Mouse (Mus musculus): ENCODE measurements around the gene Trmt10b. TPM values are rescaled to one million over a fixed set of nuclear protein-coding genes. Genes with fewer than 3 reads are reported as not detected.

The Trmt10b gene
- polyA plus RNA-seq, 1 experiment = 12.6 TPM

DNA sequence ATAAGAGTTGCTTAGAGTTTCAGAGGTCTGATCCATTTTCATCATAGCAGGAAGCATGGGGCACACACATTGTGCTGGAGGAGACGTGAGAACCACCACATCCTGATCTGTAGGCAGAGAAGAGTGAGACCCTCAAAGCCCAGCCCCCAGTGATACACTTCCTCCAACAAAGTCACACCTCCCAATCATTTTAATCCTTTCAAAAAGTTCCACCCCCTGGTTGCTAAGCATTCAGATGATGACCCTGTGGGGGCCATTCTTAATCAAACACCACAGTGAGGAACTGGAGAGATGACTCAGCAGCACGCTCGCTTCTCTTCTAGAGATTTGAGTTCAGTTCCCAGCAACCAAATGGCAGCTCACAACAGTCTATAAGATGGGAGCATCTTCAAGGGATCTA lies 35.5 kb downstream of the Trmt10b start:
- no peak for TF ChIP-seq POLR2A (IDR thresholded peaks at IDR 0.05; ENCODE audit: low read depth, low read length)
- TF ChIP-seq CTCF (IDR thresholded peaks at IDR 0.05; ENCODE audit: borderline replicate concordance, insufficient read depth, low read length) = no peak
- H3K27ac ChIP-seq (ENCODE audit: insufficient read depth, low read length) = no peak overlapping the region
- no peak overlapping the region for H3K4me3 ChIP-seq (ENCODE audit: insufficient read depth, low read length)
- H3K4me1 ChIP-seq (ENCODE audit: control insufficient read depth, insufficient read depth, low read length) = no peaks in the 10 kb centered on the region

GRCm38 (mm10) chr4:45341226-45341625 lies 44.3 kb downstream of the Trmt10b start:
- H3K4me3 ChIP-seq (ENCODE audit: insufficient read depth, low read length) = peak overlapping the region; percentile 28
- H3K27ac ChIP-seq (ENCODE audit: insufficient read depth, low read length) = peak overlapping the region; percentile 69; the same call in 1 of the 2 replicates
- TF ChIP-seq POLR2A (IDR thresholded peaks at IDR 0.05; ENCODE audit: low read depth, low read length) = no peak
- no peak for TF ChIP-seq CTCF (IDR thresholded peaks at IDR 0.05; ENCODE audit: borderline replicate concordance, insufficient read depth, low read length)

GRCm38 (mm10) chr4:45341669-45342249 lies 44.8 kb downstream of the Trmt10b start, which contains the start of gene Dcaf10:
Gene Dcaf10 (plus strand): TSS chr4:45342101.
- no peaks in the 10 kb centered on the region for H3K4me1 ChIP-seq (ENCODE audit: control insufficient read depth, insufficient read depth, low read length)
- peak; percentile 85 for TF ChIP-seq POLR2A (IDR thresholded peaks at IDR 0.05; ENCODE audit: low read depth, low read length)
- TF ChIP-seq CTCF (IDR thresholded peaks at IDR 0.05; ENCODE audit: borderline replicate concordance, insufficient read depth, low read length) = no peak
- peak within 1 kb of the TSS; percentile 76 for H3K27ac ChIP-seq (ENCODE audit: insufficient read depth, low read length)
- peak within 1 kb of the TSS; percentile 71 for H3K4me3 ChIP-seq (ENCODE audit: insufficient read depth, low read length)

More at GRCm38 (mm10) chr4:45341226-45341625, 44.3 kb downstream of the Trmt10b start:
- no peaks in the 10 kb centered on the region for H3K4me1 ChIP-seq (ENCODE audit: control insufficient read depth, insufficient read depth, low read length)

- TF ChIP-seq CTCF (IDR thresholded peaks at IDR 0.05; ENCODE audit: borderline replicate concordance, insufficient read depth, low read length) = no peak
- TF ChIP-seq POLR2A (IDR thresholded peaks at IDR 0.05; ENCODE audit: low read depth, low read length) = no peak
- peak within 1 kb of the TSS; percentile 76 for H3K27ac ChIP-seq (ENCODE audit: insufficient read depth, low read length)
Observed at GRCm38 (mm10) chr4:45342286-45343155, 45.6 kb downstream of the Trmt10b start, which contains the start of gene Exosc3. Gene Exosc3 (minus strand): TSS chr4:45342732.

DNA sequence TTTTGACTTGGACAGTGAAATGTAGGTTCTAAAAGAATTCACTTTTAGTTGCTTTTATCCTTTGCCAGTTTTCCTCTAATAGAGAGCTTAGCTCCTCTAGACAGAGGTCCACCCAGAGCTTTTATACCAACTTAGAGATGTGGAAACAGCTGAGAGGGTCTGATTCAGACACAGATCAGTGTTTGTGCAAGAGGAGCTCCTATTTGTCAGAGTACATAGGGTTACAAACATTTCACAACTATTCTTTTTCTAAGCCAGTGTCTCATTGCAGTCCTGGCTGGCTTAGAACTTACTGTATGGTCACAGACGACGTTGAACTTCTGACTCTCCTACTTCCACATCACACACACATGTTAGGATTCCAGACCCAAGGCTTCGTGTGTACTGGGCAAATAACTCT lies 59.7 kb downstream of the Trmt10b start:
- TF ChIP-seq POLR2A (IDR thresholded peaks at IDR 0.05; ENCODE audit: low read depth, low read length) = no peak
- no peak for TF ChIP-seq CTCF (IDR thresholded peaks at IDR 0.05; ENCODE audit: borderline replicate concordance, insufficient read depth, low read length)
- Histone ChIP-seq H3K4me1 (ENCODE audit: control insufficient read depth, insufficient read depth, low read length) (no peaks in the 10 kb centered on the region), H3K27ac (ENCODE audit: insufficient read depth, low read length) (no peak overlapping the region), H3K4me3 (ENCODE audit: insufficient read depth, low read length) (no peak overlapping the region)

More at GRCm38 (mm10) chr4:45342286-45343155, 45.6 kb downstream of the Trmt10b start, which contains the start of gene Exosc3:
- Histone ChIP-seq H3K4me3 (ENCODE audit: insufficient read depth, low read length) (peak within 1 kb of the TSS; percentile 71), H3K4me1 (ENCODE audit: control insufficient read depth, insufficient read depth, low read length) (no peaks in the 10 kb centered on the region)

Other genes with a start within 250 kb of the Trmt10b start
- 10.5 and 14.0 TPM in 2 replicates for gene Fbxo10, start 212.5 kb upstream of the Trmt10b start, polyA plus RNA-seq (2011; ENCODE audit: insufficient read length, low read depth, missing spikeins)
- 85.1 and 105 TPM in 2 replicates for gene Tomm5, start 189.0 kb upstream of the Trmt10b start, polyA plus RNA-seq (2011; ENCODE audit: insufficient read length, low read depth, missing spikeins)
- gene Frmpd1, start 112.3 kb upstream of the Trmt10b start, polyA plus RNA-seq (2011; ENCODE audit: insufficient read length, low read depth, missing spikeins) = not detected in 2 replicates
- 24.4 and 26.3 TPM in 2 replicates for gene Dcaf10, start 45.0 kb downstream of the Trmt10b start, polyA plus RNA-seq (2011; ENCODE audit: insufficient read length, low read depth, missing spikeins)
- gene Exosc3, start 45.6 kb downstream of the Trmt10b start, polyA plus RNA-seq (2011; ENCODE audit: insufficient read length, low read depth, missing spikeins) = 30.6 and 39.2 TPM in 2 replicates
- 65.9 and 83.6 TPM in 2 replicates for gene Slc25a51, start 111.6 kb downstream of the Trmt10b start, polyA plus RNA-seq (2011; ENCODE audit: insufficient read length, low read depth, missing spikeins)
- 11.4 and 11.9 TPM in 2 replicates for gene Shb, start 235.3 kb downstream of the Trmt10b start, polyA plus RNA-seq (2011; ENCODE audit: insufficient read length, low read depth, missing spikeins)